Mouse (Mus musculus) stomach, postnatal 0 days (tissue): ENCODE measurements around the gene Cacna1a. TPM values are rescaled to one million over a fixed set of nuclear protein-coding genes. Genes with fewer than 3 reads are reported as not detected.

ENCODE experiments used
- ATAC-seq: fragments of 200-750 bp; cut with Nextera tagmentation; 2 replicates; pipeline ENCODE4 v1.8.0; 2017; ENCODE audit not compliant: low FRiP score, low TSS enrichment
- DNase-seq: peaks from one replicate; pipeline ENCODE4 v3.0.0-alpha.2; 2016; ENCODE audit warnings: low spot score
- H3K27ac ChIP-seq: fragments of 300-500 bp; sonication (generic); replicated peaks from 2 replicates; pipeline ENCODE4 v1.5.1; 2014; ENCODE audit warnings: mild to moderate bottlenecking, control low read depth
- H3K27me3 ChIP-seq: fragments of 300-500 bp; sonication (generic); 2 replicates; pipeline ENCODE4 v1.6.1; 2014; ENCODE audit warnings: low read length; ENCODE audit not compliant: control insufficient read depth, insufficient read depth
- H3K36me3 ChIP-seq: fragments of 300-500 bp; sonication (generic); 2 replicates; pipeline ENCODE4 v1.6.1; 2014; ENCODE audit warnings: low read length, mixed read lengths; ENCODE audit not compliant: control insufficient read depth, insufficient read depth
- H3K4me1 ChIP-seq: fragments of 300-500 bp; sonication (generic); replicated peaks from 2 replicates; pipeline ENCODE4 v1.6.1; 2014; ENCODE audit warnings: antibody characterized with exemption; ENCODE audit not compliant: control insufficient read depth, insufficient read depth
- H3K4me2 ChIP-seq: fragments of 300-500 bp; sonication (generic); replicated peaks from 2 replicates; pipeline ENCODE4 v1.6.1; 2014; ENCODE audit warnings: low read depth, mild to moderate bottlenecking, control low read depth, moderate library complexity
- H3K4me3 ChIP-seq: fragments of 300-500 bp; sonication (generic); 2 replicates; pipeline ENCODE4 v1.5.1; 2014; ENCODE audit warnings: low read depth, low read length, control low read depth
- H3K9ac ChIP-seq: fragments of 300-500 bp; sonication (generic); 2 replicates; pipeline ENCODE4 v1.6.1; 2014; ENCODE audit warnings: mild to moderate bottlenecking, low read length, control low read depth, mixed read lengths
- H3K9me3 ChIP-seq: fragments of 300-500 bp; sonication (generic); 2 replicates; pipeline ENCODE4 v1.6.1; 2016; ENCODE audit warnings: low read length; ENCODE audit not compliant: control insufficient read depth
- CTCF ChIP-seq: IDR thresholded peaks from 2 replicates; pipeline ENCODE4 v1.5.1; 2016; ENCODE audit warnings: antibody characterized with exemption, low read depth, mild to moderate bottlenecking, moderate library complexity
- EP300 ChIP-seq: optimal IDR thresholded peaks from 2 replicates; pipeline ENCODE3; 2016; ENCODE audit warnings: antibody characterized with exemption
- WGBS: fragments of 180-500 bp; shearing (Covaris S2); extraction: QIAGEN DNeasy Blood & Tissue Kit; methylation state at CpG from one replicate; pipeline ENCODE4 v1.1.7; 2014; 5-methylcytosine and 5-hydroxymethylcytosine counted together
- polyA plus RNA-seq: library from polyadenylated mRNA; unstranded; fragments of >200 nt; fragmentation: Nextera tagmentation; extraction: Ambion mirVana; gene quantifications from 2 replicates; pipeline ENCODE4 v1.2.1, GENCODE M21; 2015

Cacna1a gene
- polyA plus RNA-seq, 1 experiment from 2014 or later = 2.9 TPM

DNA sequence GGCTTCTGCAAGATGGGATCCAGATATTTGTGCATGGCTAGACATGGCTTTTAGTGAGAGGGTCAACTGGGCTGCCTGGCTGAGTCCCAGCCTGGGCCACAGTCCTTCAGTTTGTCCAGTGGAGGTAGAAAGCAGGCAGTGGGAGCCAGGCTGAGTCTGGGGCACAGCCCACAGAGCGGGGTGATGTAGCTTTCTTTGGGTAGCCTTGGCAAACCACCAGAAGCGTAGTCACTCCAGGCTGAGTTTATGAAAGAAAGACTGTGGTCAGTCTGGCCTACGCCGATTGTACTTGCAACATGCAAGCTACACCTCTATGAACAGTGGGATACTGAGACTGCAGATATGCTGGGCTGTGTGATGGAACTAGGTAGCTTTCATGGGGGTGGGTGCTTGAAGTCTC lies 94.8 kb downstream of the Cacna1a start:
- H3K4me3 ChIP-seq = no peak overlapping the region
- no peaks in the 10 kb centered on the region for H3K36me3 ChIP-seq
- 98% methylated on average over 4 of the region's 4 CpGs for WGBS
- no peak for TF ChIP-seq EP300
- TF ChIP-seq CTCF = no peak
- no peak overlapping the region for H3K9ac ChIP-seq
- H3K4me1 ChIP-seq = no peaks in the 10 kb centered on the region
- H3K4me2 ChIP-seq = no peak overlapping the region
- no peaks in the 10 kb centered on the region for H3K27me3 ChIP-seq
- no peak for DNase-seq
- no peak overlapping the region for H3K27ac ChIP-seq
- no peak for ATAC-seq
- no peaks in the 10 kb centered on the region for H3K9me3 ChIP-seq

DNA sequence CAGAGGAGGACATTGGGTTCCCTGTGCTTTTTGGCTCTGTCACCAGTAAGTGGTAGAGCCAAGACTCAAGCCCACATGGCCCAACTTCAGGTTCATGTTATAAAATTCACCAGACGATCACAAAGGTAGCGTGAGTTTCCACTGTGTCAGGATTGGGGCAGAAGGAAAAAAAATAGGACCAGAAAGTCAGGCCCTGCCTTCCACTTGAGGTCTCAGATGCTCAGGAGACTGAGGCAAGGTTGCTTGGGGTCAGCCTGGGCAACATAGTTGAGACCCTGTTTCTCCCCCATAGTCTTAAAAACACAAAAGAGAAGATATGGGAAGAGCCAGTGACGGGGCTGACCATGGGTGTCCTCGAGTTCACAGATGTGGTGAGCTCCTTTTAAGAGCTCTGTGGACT lies 97.1 kb downstream of the Cacna1a start:
- Histone ChIP-seq H3K4me2 (no peak overlapping the region), H3K9me3 (no peaks in the 10 kb centered on the region), H3K36me3 (no peaks in the 10 kb centered on the region), H3K9ac (no peak overlapping the region), H3K4me1 (no peaks in the 10 kb centered on the region), H3K4me3 (no peak overlapping the region), H3K27ac (no peak overlapping the region), H3K27me3 (no peaks in the 10 kb centered on the region)
- DNase-seq (no peak), ATAC-seq (no peak)
- WGBS = 84% methylated on average over 4 of the region's 4 CpGs
- TF ChIP-seq EP300 = no peak
- no peak for TF ChIP-seq CTCF

- Histone ChIP-seq H3K4me1 (no peaks in the 10 kb centered on the region), H3K9me3 (no peaks in the 10 kb centered on the region), H3K9ac (no peak overlapping the region), H3K36me3 (no peaks in the 10 kb centered on the region), H3K27ac (no peak overlapping the region), H3K4me3 (no peak overlapping the region), H3K4me2 (no peak overlapping the region), H3K27me3 (no peaks in the 10 kb centered on the region)
- DNase-seq (no peak), ATAC-seq (no peak)
- TF ChIP-seq EP300 = no peak
- no peak for TF ChIP-seq CTCF
- WGBS = 67% methylated on average over 7 of the region's 7 CpGs
Observed at GRCm38 (mm10) chr8:84485864-84486263, 97.6 kb downstream of the Cacna1a start.

DNA sequence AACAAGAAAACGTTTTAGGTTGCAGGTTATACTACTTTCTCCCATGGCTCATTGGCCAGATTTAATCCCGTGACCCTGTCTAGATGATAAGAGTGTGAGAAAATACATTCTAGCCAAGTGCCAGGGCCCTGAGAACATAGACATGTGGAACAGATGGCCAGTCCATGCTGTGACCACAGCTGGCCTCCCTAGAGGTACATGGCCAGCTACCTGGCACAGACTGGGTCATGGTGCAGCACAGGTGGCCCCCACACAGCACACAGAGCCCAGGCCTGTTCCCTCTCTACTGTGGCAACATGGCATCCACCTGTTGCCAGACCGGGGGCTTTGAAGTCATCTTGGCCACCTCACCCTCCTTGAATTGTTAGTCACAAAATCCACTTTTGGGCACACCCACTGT lies 101.0 kb downstream of the Cacna1a start:
- H3K9me3 ChIP-seq = no peaks in the 10 kb centered on the region
- H3K4me1 ChIP-seq = no peaks in the 10 kb centered on the region
- DNase-seq (no peak), ATAC-seq (no peak)
- no peak overlapping the region for H3K27ac ChIP-seq
- WGBS = 76% methylated on average over 3 of the region's 3 CpGs
- H3K4me2 ChIP-seq = no peak overlapping the region
- no peak for TF ChIP-seq CTCF
- TF ChIP-seq EP300 = no peak
- no peaks in the 10 kb centered on the region for H3K27me3 ChIP-seq
- no peak overlapping the region for H3K9ac ChIP-seq
- H3K36me3 ChIP-seq = no peaks in the 10 kb centered on the region
- H3K4me3 ChIP-seq = no peak overlapping the region

GRCm38 (mm10) chr8:84494541-84495084 lies 106.4 kb downstream of the Cacna1a start:
- Histone ChIP-seq H3K4me3 (no peak overlapping the region), H3K27ac (no peak overlapping the region), H3K27me3 (no peaks in the 10 kb centered on the region), H3K4me2 (no peak overlapping the region), H3K9me3 (no peaks in the 10 kb centered on the region), H3K9ac (no peak overlapping the region), H3K36me3 (no peaks in the 10 kb centered on the region), H3K4me1 (no peaks in the 10 kb centered on the region)
- TF ChIP-seq CTCF (no peak), EP300 (no peak)
- ATAC-seq (no peak), DNase-seq (no peak)
- WGBS = 79% methylated on average over 6 of the region's 6 CpGs

- Histone ChIP-seq H3K9me3 (no peaks in the 10 kb centered on the region), H3K4me3 (no peak overlapping the region), H3K9ac (no peak overlapping the region), H3K27me3 (no peaks in the 10 kb centered on the region), H3K36me3 (no peaks in the 10 kb centered on the region), H3K4me2 (no peak overlapping the region), H3K4me1 (no peaks in the 10 kb centered on the region), H3K27ac (no peak overlapping the region)
- TF ChIP-seq CTCF (no peak), EP300 (no peak)
- DNase-seq (no peak), ATAC-seq (0 out of 2 replicates have a peak, but pooled peaks have one; percentile 17)
- WGBS = 60% methylated on average over 5 of the region's 5 CpGs
Observed at GRCm38 (mm10) chr8:84501181-84501580, 112.9 kb downstream of the Cacna1a start.
